Mouse (Mus musculus) neural tube, embryonic 12.5 days (tissue): ENCODE results near the gene Elfn2. TPM values are rescaled to one million over a fixed set of nuclear protein-coding genes. Genes with fewer than 3 reads are reported as not detected.

ENCODE experiments used
- ATAC-seq: fragments of 200-750 bp; cut with Nextera tagmentation; 2 replicates; pipeline ENCODE4 v1.8.0; 2017; ENCODE audit warnings: low read depth, mild to moderate bottlenecking, moderate TSS enrichment, moderate library complexity; ENCODE audit not compliant: low FRiP score
- H3K27ac ChIP-seq: fragments of 300-500 bp; sonication (generic); 2 replicates; pipeline ENCODE4 v1.5.1; 2016
- H3K27me3 ChIP-seq: fragments of 300-500 bp; sonication (generic); replicated peaks from 2 replicates; pipeline ENCODE4 v1.6.1; 2016; ENCODE audit warnings: mild to moderate bottlenecking
- H3K36me3 ChIP-seq: fragments of 300-500 bp; sonication (generic); 2 replicates; pipeline ENCODE4 v1.6.1; 2016; ENCODE audit warnings: mild to moderate bottlenecking
- H3K4me1 ChIP-seq: fragments of 300-500 bp; sonication (generic); 2 replicates; pipeline ENCODE4 v1.6.1; 2016
- H3K4me2 ChIP-seq: fragments of 300-500 bp; sonication (generic); replicated peaks from 2 replicates; pipeline ENCODE4 v1.6.1; 2016; ENCODE audit warnings: mild to moderate bottlenecking
- H3K4me3 ChIP-seq: fragments of 300-500 bp; sonication (generic); 2 replicates; pipeline ENCODE4 v1.5.1; 2016
- H3K9ac ChIP-seq: fragments of 300-500 bp; sonication (generic); 2 replicates; pipeline ENCODE4 v1.6.1; 2016; ENCODE audit warnings: mild to moderate bottlenecking
- H3K9me3 ChIP-seq: fragments of 300-500 bp; sonication (generic); 2 replicates; pipeline ENCODE4 v1.6.1; 2016; ENCODE audit warnings: mild to moderate bottlenecking
- WGBS: fragments of 180-500 bp; shearing (Covaris S2); methylation state at CpG from one replicate; pipeline ENCODE4 v1.1.7; 2016; 5-methylcytosine and 5-hydroxymethylcytosine counted together
- polyA plus RNA-seq: library from polyadenylated mRNA; unstranded; fragments of >200 nt; fragmentation: Nextera tagmentation; extraction: Ambion mirVana; gene quantifications from 2 replicates; pipeline ENCODE4 v1.2.1, GENCODE M21; 2016

Gene Elfn2
- polyA plus RNA-seq, 1 experiment from 2014 or later, result 2.0 TPM

DNA sequence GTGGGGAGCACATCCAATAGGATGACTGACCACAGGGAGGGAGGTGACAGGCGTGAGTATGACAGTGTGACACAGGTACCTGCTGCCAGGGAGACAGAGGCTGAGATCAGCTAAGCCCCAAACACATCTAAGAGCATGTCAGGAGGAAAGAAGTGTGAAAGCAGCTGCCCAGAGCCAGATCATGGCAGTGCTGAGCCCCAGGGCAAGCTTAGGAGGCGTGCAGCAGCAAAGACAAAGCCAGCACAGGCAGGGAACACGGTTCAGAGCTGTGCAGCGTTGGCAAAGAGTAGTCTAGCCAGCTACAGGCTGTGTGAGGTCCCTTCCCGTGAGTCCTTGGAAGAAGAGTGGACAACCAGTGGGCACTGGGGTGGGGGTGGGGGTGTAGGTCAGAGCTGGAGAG is 40.9 kb downstream of the Elfn2 start:
- H3K27ac ChIP-seq, result no peak overlapping the region
- H3K4me1 ChIP-seq, result peaks cover 40% of the 10 kb centered on the region
- no peak overlapping the region for H3K9ac ChIP-seq
- no peaks in the 10 kb centered on the region for H3K9me3 ChIP-seq
- H3K4me3 ChIP-seq, result no peak overlapping the region
- no peaks in the 10 kb centered on the region for H3K36me3 ChIP-seq
- H3K27me3 ChIP-seq, result peaks cover 19% of the 10 kb centered on the region
- ATAC-seq, result no peak
- H3K4me2 ChIP-seq, result no peak overlapping the region
- WGBS, result 66% methylated on average over 5 of the region's 5 CpGs

DNA sequence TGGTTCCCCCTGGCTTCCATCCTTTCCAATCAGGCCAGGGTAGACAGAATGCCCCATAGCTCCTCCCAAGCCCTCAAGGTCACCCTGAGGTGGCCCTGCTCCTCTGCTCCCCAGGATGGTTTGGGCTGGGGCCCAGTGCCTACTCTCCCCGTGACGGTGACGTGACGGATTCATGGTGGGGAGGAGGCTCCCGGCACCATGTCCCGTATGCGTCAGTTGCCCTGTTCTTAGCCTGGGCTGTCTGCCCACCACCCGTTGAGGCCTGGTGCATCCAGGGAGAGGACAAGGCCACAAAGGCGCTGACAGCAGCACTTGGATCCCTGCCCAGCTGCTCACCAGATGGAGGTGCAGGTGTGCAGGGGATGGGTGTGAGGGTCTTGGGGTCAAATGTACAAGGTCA is 41.6 kb downstream of the Elfn2 start:
- H3K9me3 ChIP-seq, result no peaks in the 10 kb centered on the region
- peaks cover 44% of the 10 kb centered on the region for H3K4me1 ChIP-seq
- no peak overlapping the region for H3K4me3 ChIP-seq
- no peak overlapping the region for H3K9ac ChIP-seq
- H3K4me2 ChIP-seq, result no peak overlapping the region
- ATAC-seq, result no peak
- WGBS, result 72% methylated on average over 9 of the region's 9 CpGs
- H3K27me3 ChIP-seq, result peaks cover 26% of the 10 kb centered on the region
- no peak overlapping the region for H3K27ac ChIP-seq
- no peaks in the 10 kb centered on the region for H3K36me3 ChIP-seq

DNA sequence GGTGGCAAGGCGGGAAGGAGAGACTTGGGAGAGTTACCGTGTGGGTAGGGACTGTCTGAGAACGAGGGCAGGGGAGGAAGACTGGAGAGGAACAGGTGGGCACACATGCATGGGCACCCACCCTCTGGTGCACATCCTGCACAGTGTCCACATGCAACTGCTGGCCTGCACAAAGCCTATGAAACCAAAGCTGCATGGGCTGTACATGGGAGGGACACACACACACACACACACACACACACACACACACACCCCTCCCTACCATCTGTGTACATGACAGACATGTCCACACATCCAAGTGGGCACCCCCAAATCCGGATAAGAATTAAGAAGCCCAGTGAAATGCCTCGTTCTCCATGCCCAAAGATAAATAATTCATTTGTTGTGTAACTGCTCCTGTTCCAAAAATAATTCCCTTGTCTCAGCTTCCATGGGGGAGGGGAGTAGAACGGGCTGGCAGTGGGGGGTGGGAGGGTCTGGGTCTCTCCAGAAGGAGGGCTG is 43.6 kb downstream of the Elfn2 start:
- Histone ChIP-seq H3K4me2 (no peak overlapping the region), H3K9ac (no peak overlapping the region), H3K4me1 (peaks cover 35% of the 10 kb centered on the region), H3K4me3 (no peak overlapping the region), H3K36me3 (no peaks in the 10 kb centered on the region), H3K9me3 (no peaks in the 10 kb centered on the region), H3K27me3 (peaks cover 42% of the 10 kb centered on the region), H3K27ac (no peak overlapping the region)
- ATAC-seq, result no peak
- WGBS, result 74% methylated on average over 6 of the region's 6 CpGs

DNA sequence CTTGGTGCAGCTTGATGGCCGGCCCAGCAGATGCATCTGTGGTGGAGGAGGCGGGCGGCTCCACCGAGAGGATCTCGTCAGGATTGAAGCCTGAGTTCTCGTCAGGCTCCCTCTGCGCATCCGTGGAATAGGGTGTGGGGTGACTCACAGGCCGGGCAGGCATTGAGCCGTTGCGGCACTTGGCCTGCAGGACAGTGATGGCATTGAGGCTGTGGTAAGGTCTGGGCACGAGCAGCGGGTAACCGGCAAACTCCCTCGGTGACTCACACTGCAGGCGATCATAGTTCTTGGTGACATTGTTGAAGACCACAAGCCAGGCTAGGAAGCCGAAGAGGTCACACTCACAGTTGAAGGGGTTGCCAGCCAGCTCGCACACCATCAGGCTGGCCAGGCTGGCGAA is 45.1 kb downstream of the Elfn2 start:
- no peak overlapping the region for H3K4me3 ChIP-seq
- peaks cover 28% of the 10 kb centered on the region for H3K4me1 ChIP-seq
- peaks cover 42% of the 10 kb centered on the region for H3K27me3 ChIP-seq
- H3K4me2 ChIP-seq, result no peak overlapping the region
- 76% methylated on average over 19 of the region's 19 CpGs for WGBS
- ATAC-seq, result no peak
- no peak overlapping the region for H3K9ac ChIP-seq
- no peak overlapping the region for H3K27ac ChIP-seq
- H3K36me3 ChIP-seq, result no peaks in the 10 kb centered on the region
- no peaks in the 10 kb centered on the region for H3K9me3 ChIP-seq

DNA sequence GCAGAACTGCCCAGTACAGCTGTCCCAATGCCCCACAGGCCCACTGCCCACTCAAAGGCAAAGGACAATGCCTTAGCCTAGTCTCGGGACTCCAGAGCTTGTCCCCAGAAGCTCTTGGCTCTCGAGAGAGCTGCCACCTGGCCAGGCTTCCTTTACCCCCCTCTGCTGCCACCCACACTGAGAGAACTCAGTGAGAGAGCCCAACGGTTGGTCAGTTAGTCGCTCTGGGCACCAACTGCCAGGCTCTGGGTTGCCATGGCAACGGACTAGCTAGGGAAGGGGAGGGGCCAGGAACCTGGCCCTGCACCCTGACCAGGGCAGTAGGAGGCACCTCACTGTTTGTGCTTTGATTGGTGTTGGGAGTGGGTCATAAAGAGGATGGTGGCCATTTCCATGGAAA is 48.2 kb downstream of the Elfn2 start:
- peaks cover 42% of the 10 kb centered on the region for H3K27me3 ChIP-seq
- ATAC-seq, result no peak
- WGBS, result 20% methylated on average over 5 of the region's 5 CpGs
- H3K9ac ChIP-seq, result no peak overlapping the region
- no peak overlapping the region for H3K4me3 ChIP-seq
- no peaks in the 10 kb centered on the region for H3K9me3 ChIP-seq
- no peak overlapping the region for H3K4me2 ChIP-seq
- no peak overlapping the region for H3K27ac ChIP-seq
- no peaks in the 10 kb centered on the region for H3K36me3 ChIP-seq
- peaks cover 18% of the 10 kb centered on the region for H3K4me1 ChIP-seq

DNA sequence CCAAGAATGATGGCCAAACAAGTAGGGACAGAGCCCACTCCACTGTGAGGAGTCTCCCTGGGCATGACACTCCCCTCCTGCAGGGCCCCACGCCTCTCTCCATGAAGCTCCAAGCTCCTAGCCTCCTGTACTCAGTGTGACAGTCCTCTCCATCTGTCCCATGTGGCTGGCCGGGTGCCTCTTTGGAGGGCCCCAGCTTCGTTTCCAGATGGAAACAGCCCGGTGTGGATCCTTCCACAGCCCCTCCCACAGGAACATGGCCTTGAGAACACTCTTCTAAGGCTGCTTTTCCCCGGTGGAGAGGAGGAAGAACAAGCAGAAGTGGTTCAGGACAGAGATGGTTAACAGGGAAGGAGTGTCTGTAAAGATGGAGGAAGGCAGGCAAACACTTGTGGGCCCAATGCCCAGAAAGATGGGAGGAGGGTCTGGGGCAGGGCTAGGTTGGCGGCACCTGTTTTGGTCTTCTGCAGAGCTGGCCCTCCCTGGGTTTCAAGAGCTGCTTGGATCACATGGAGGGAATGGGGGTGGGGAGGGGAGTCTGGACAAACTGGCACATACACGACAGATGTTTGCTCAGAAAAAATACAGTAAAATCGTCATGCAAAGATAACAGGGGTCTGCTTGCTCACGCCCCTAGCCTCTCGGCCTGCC is 49.2 kb downstream of the Elfn2 start:
- Histone ChIP-seq H3K36me3 (no peaks in the 10 kb centered on the region), H3K4me2 (no peak overlapping the region), H3K4me3 (no peak overlapping the region), H3K4me1 (peaks cover 18% of the 10 kb centered on the region), H3K9ac (no peak overlapping the region), H3K9me3 (no peaks in the 10 kb centered on the region), H3K27me3 (peaks cover 39% of the 10 kb centered on the region), H3K27ac (no peak overlapping the region)
- ATAC-seq, result no peak
- 75% methylated on average over 10 of the region's 10 CpGs for WGBS

DNA sequence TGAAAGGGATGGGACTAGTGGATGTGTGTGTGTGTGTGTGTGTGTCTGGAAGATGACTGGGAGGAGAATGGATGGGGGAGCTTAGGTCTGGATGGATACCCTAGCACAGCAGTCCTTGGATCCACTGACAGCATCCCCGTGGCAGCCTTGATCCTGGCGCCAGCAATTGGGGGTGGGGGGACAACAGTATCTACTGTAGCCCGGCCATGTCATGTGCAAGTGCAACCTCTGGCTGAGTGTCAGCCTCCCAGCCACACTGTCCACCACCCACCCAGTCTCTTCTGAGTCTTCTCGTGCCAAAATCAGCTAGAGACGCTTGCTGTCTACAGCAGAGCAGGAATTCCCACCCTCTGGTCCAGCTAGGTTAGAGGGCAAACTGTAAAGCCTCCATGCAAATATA is 54.3 kb downstream of the Elfn2 start:
- no peak overlapping the region for H3K27ac ChIP-seq
- 83% methylated on average over 5 of the region's 5 CpGs for WGBS

DNA sequence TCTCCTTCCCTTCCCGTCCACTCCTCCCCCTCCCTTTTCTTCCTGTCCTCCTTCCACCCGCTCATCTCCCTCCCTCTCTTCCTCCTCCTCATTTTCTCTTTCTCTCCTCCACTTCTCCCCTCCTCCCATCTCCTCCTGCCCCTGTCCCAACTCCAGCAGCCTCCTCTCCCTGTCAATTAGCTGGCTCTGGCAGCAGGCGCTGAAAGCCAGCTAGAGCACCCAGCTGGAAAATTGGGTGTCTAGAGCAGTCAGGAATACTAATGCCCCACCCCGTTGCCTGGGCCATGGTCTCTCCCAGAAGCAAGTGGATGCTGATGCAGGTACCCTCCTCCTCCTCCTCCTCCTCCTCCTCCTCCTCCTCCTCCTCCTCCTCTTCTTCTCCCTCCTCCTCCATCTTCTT is 67.4 kb downstream of the Elfn2 start:
- Histone ChIP-seq H3K9me3 (no peaks in the 10 kb centered on the region), H3K9ac (no peak overlapping the region), H3K4me1 (no peaks in the 10 kb centered on the region), H3K4me2 (no peak overlapping the region), H3K4me3 (no peak overlapping the region), H3K27me3 (no peaks in the 10 kb centered on the region), H3K27ac (no peak overlapping the region), H3K36me3 (no peaks in the 10 kb centered on the region)
- ATAC-seq, result no peak
- WGBS, result 40% methylated on average over 4 of the region's 4 CpGs

More for the DNA sequence above, 54.3 kb downstream of the Elfn2 start:
- Histone ChIP-seq H3K9me3 (no peaks in the 10 kb centered on the region), H3K4me3 (no peak overlapping the region), H3K4me1 (no peaks in the 10 kb centered on the region; the same call in 1 of the 2 replicates), H3K4me2 (no peak overlapping the region), H3K9ac (no peak overlapping the region), H3K36me3 (no peaks in the 10 kb centered on the region), H3K27me3 (no peaks in the 10 kb centered on the region)
- no peak for ATAC-seq

DNA sequence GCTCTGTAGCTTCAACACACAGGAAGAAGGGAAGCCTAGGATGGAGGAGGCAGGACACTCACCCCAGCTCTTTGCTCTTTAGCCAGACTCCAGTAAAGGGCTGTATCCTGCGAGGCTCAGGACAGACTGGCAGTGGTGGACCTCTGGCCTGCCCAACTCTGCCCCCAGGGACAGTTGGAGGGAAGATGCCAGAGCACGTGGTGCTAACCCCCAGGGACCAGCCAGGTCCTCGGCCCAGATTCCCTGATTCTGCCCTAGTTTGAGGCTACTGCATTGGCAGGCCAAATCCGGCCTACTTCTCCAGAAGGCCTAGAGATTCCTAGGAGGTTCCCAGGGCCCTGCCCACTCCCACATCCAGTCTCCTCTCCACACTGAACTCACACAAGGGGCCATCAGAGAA is 70.8 kb downstream of the Elfn2 start:
- H3K27ac ChIP-seq, result no peak overlapping the region
- ATAC-seq, result no peak
- H3K4me2 ChIP-seq, result no peak overlapping the region
- no peaks in the 10 kb centered on the region for H3K9me3 ChIP-seq
- no peak overlapping the region for H3K9ac ChIP-seq
- no peaks in the 10 kb centered on the region; the same call in 1 of the 2 replicates for H3K27me3 ChIP-seq
- H3K36me3 ChIP-seq, result no peaks in the 10 kb centered on the region
- 0 out of 2 replicates have a peak, but pooled peaks cover 5% of the 10 kb centered on the region for H3K4me1 ChIP-seq
- WGBS, result 76% methylated on average over 4 of the region's 4 CpGs
- no peak overlapping the region for H3K4me3 ChIP-seq

DNA sequence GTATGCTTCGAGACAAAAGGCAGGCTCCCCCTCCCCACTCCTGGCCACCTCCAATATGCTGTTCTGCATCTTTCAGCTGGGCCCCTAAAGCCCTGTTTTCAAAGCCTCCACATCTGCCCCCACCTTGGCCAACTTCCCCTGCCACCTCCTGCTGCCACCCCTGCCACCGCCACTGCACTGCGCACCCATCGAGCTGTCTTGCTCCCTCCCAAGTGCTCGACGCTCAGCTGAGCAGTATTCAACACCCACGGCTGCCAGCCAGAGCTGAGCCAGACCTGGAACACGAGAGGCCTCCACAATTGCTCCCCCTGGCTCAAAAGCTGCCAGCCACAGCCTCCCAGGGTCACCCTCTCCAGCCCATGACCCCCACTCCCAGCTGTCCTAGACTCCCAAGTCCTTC is 74.0 kb downstream of the Elfn2 start:
- Histone ChIP-seq H3K4me1 (0 out of 2 replicates have a peak, but pooled peaks cover 9% of the 10 kb centered on the region), H3K4me2 (no peak overlapping the region), H3K4me3 (no peak overlapping the region), H3K36me3 (no peaks in the 10 kb centered on the region), H3K27me3 (no peaks in the 10 kb centered on the region; the same call in 1 of the 2 replicates), H3K27ac (no peak overlapping the region), H3K9ac (no peak overlapping the region), H3K9me3 (no peaks in the 10 kb centered on the region)
- no peak for ATAC-seq
- 59% methylated on average over 8 of the region's 8 CpGs for WGBS

DNA sequence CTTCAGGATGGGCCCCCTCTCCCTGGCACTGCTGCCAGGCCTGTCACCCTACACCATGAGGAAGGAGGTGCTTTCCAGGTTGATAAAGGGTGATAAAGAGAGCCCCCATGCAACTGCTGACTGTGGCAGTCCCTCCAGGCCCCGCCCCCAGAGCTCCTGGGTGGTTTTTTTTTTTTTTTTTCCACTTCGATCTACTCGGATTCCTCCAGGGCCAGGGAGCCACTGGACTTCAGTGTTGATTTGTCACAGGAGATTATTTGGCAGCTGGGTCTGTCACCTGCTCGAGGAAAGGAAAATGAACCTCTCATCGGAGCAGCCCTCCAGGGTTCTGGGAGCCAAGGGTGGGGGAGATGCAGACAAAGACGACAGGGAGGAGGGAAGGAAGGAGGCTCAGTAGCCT is 74.9 kb downstream of the Elfn2 start:
- H3K36me3 ChIP-seq, result no peaks in the 10 kb centered on the region
- no peak overlapping the region for H3K4me3 ChIP-seq
- WGBS, result 31% methylated on average over 6 of the region's 6 CpGs
- H3K9me3 ChIP-seq, result no peaks in the 10 kb centered on the region
- no peak overlapping the region for H3K27ac ChIP-seq
- H3K9ac ChIP-seq, result no peak overlapping the region
- 0 out of 2 replicates have a peak, but pooled peaks cover 9% of the 10 kb centered on the region for H3K4me1 ChIP-seq
- H3K4me2 ChIP-seq, result no peak overlapping the region
- no peak for ATAC-seq
- H3K27me3 ChIP-seq, result no peaks in the 10 kb centered on the region; the same call in 1 of the 2 replicates

DNA sequence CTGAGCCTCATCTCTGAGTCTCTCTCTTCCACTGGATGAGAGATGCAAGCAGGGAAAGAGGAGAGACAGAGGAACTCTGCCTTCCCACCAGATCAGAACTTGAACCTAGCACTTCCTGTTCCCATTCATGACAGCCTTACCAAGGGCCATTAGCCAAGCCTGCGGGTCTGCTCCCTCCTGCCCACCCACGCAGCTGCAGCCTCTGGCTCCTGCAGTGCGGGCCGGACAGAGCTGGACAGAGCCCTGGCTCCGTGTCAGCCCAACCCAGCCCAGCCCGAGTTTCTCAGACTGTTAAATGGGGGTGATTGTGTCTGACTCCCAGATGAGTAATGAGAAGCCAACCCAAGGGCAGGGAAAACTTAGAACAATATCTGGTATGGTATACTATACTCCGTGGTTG is 83.3 kb downstream of the Elfn2 start:
- Histone ChIP-seq H3K36me3 (no peaks in the 10 kb centered on the region), H3K27ac (no peak overlapping the region), H3K9ac (no peak overlapping the region), H3K9me3 (no peaks in the 10 kb centered on the region), H3K4me2 (no peak overlapping the region), H3K27me3 (no peaks in the 10 kb centered on the region), H3K4me3 (no peak overlapping the region), H3K4me1 (peaks cover 41% of the 10 kb centered on the region)
- no peak for ATAC-seq
- WGBS, result 34% methylated on average over 7 of the region's 7 CpGs
